Mouse (Mus musculus): ENCODE results near the gene Adamts4. TPM values are rescaled to one million over a fixed set of nuclear protein-coding genes. Genes with fewer than 3 reads are reported as not detected.
A peak's percentile ranks its signal among the peaks of the same experiment; 100 is the strongest.

Adamts4 gene
- polyA plus RNA-seq, 1 experiment: 6.7 TPM

DNA sequence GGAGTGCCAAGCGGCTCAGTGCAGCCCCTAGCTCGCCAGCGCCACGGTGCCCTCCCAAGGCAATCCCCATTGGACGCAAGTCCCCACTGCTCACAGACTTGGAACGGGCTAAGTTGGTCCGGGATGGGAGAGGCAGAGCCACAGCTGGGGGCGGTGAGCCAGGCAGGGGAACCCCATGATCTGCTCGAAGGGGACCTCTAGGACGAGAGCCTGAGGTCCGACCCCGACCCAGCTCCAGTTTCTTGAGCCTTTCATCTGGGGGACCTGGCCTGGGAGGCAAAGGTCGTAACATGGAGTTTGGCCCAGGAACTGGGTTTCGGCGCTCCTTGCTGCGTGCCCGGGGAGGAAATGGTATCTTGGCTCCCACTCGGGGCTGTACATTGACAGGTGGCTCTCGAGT, 36.3 kb downstream of the Adamts4 start:
- Histone ChIP-seq H3ac (ENCODE audit: control insufficient read depth, insufficient read length, low read depth) (no peak overlapping the region), H3K4me3 (ENCODE audit: insufficient read depth, poor library complexity, severe bottlenecking) (no peak overlapping the region), H3K36me3 (ENCODE audit: control insufficient read depth, insufficient read depth) (peaks cover 41% of the 10 kb centered on the region), H3K79me2 (ENCODE audit: control insufficient read depth, insufficient read depth) (peaks cover 31% of the 10 kb centered on the region), H3K79me3 (ENCODE audit: low read depth) (peaks cover 9% of the 10 kb centered on the region), H3K27me3 (ENCODE audit: control insufficient read depth, insufficient read depth, insufficient read length) (no peaks in the 10 kb centered on the region)
- TF ChIP-seq MYOG (IDR thresholded peaks at IDR 0.05; ENCODE audit: control insufficient read depth, extremely low read depth, insufficient read length): no peak
- no peak for TF ChIP-seq FOSL1 (IDR thresholded peaks at IDR 0.05; ENCODE audit: insufficient read depth, low read length, poor library complexity, severe bottlenecking)
- no peak for TF ChIP-seq MAX (IDR thresholded peaks at IDR 0.05)

DNA sequence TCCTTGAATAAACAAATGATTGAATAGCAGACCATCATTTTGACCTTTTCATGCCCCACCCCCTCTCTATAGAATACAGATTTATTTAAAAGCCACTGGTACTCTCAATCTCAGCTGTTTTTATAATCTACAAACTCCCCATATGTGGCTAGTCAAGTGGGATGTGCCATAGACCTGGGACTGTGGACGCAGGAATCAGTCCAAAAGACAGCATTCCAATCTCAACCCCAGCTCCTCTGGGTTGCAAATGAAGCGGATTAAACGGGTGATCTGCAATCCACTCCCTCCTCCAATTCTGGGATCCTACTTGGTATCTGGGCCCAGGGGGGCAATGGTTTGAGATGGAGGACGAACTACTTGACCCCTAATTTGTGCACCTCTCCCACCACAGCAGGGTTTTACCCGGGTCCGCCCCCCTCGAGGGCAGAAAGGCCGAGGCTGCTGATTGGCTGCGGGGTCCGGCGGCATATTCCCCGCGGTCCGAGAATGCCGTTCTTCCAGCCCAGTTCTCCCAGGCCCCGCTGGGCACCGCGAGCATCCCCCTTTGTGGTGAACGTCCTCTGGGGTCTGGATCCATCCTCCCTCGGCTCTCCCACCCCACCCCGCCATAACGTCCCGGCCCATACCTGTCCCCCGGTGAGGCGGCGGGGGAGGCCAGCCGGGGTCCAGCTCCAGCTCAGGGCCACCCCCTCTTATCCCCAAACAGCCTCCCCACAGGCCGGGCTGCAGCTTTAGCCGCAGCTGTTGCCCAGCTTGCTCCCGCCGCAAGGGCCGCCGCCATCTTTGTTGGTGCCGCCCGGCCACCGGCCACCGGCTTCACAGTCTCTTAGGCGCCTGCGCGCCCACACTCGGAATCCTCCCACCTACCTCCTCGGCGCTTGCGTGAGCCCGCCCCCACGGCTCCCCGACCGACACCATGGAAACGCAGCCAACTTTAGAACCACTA, 37.2 kb downstream of the Adamts4 start, which contains the start of gene Usp21:
Gene Usp21 (minus strand): TSS at position 856 of the 946 bp plus-strand sequence.
- H3K79me3 ChIP-seq (ENCODE audit: low read depth): peaks cover 13% of the 10 kb centered on the region
- no peak for TF ChIP-seq CTCF (IDR thresholded peaks at IDR 0.05; ENCODE audit: control insufficient read depth, insufficient read depth, insufficient read length)
- TF ChIP-seq MYOG (IDR thresholded peaks at IDR 0.05; ENCODE audit: control insufficient read depth, extremely low read depth, insufficient read length): no peak
- TF ChIP-seq CEBPB (IDR thresholded peaks at IDR 0.05; ENCODE audit: low read depth): no peak
- TF ChIP-seq USF1 (IDR thresholded peaks at IDR 0.05; ENCODE audit: low read depth): no peak
- no peak for TF ChIP-seq MAX (IDR thresholded peaks at IDR 0.05)
- no peak for TF ChIP-seq MYOD1 (IDR thresholded peaks at IDR 0.05; ENCODE audit: control insufficient read depth, insufficient read length, low read depth)
- no peak for TF ChIP-seq FOSL1 (IDR thresholded peaks at IDR 0.05; ENCODE audit: insufficient read depth, low read length, poor library complexity, severe bottlenecking)
- peak within 1 kb of the TSS; percentile 82 for H3ac ChIP-seq (ENCODE audit: control insufficient read depth, insufficient read length, low read depth)
- H3K79me2 ChIP-seq (ENCODE audit: control insufficient read depth, insufficient read depth): peaks cover 40% of the 10 kb centered on the region
- peaks cover 41% of the 10 kb centered on the region for H3K36me3 ChIP-seq (ENCODE audit: control insufficient read depth, insufficient read depth)
- peak within 1 kb of the TSS; percentile 73 for H3K4me3 ChIP-seq (ENCODE audit: insufficient read depth, poor library complexity, severe bottlenecking)
- no peaks in the 10 kb centered on the region for H3K27me3 ChIP-seq (ENCODE audit: control insufficient read depth, insufficient read depth, insufficient read length)

DNA sequence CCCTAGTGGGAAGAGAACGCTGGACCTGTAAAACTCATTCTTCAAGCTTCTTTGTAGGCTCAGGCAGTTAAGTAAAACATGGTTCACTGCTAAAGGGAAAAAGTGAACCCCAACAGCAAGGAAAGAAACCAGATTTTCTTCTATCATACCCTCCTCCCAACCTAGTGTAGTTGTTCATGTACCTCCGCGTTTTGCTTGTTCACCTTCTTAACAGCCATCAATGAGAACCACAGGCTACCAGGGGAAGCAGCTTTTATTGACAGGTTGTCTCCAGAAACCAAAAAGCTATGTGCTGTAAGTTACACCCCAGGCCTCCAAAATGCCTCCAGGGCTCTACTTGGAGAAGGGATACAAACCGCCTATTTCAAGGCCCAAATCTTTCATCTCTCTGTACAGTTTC, 38.1 kb downstream of the Adamts4 start:
- Histone ChIP-seq H3ac (ENCODE audit: control insufficient read depth, insufficient read length, low read depth) (no peak overlapping the region), H3K36me3 (ENCODE audit: control insufficient read depth, insufficient read depth) (peaks cover 34% of the 10 kb centered on the region), H3K4me3 (ENCODE audit: insufficient read depth, poor library complexity, severe bottlenecking) (no peak overlapping the region), H3K79me2 (ENCODE audit: control insufficient read depth, insufficient read depth) (peaks cover 49% of the 10 kb centered on the region), H3K27me3 (ENCODE audit: control insufficient read depth, insufficient read depth, insufficient read length) (no peaks in the 10 kb centered on the region), H3K79me3 (ENCODE audit: low read depth) (peaks cover 16% of the 10 kb centered on the region)
- TF ChIP-seq FOSL1 (IDR thresholded peaks at IDR 0.05; ENCODE audit: insufficient read depth, low read length, poor library complexity, severe bottlenecking) (no peak), USF1 (IDR thresholded peaks at IDR 0.05; ENCODE audit: low read depth) (no peak), CTCF (IDR thresholded peaks at IDR 0.05; ENCODE audit: control insufficient read depth, insufficient read depth, insufficient read length) (no peak), MYOG (IDR thresholded peaks at IDR 0.05; ENCODE audit: control insufficient read depth, extremely low read depth, insufficient read length) (no peak), MAX (IDR thresholded peaks at IDR 0.05) (no peak), MYOD1 (IDR thresholded peaks at IDR 0.05; ENCODE audit: control insufficient read depth, insufficient read length, low read depth) (no peak), CEBPB (IDR thresholded peaks at IDR 0.05; ENCODE audit: low read depth) (no peak)

DNA sequence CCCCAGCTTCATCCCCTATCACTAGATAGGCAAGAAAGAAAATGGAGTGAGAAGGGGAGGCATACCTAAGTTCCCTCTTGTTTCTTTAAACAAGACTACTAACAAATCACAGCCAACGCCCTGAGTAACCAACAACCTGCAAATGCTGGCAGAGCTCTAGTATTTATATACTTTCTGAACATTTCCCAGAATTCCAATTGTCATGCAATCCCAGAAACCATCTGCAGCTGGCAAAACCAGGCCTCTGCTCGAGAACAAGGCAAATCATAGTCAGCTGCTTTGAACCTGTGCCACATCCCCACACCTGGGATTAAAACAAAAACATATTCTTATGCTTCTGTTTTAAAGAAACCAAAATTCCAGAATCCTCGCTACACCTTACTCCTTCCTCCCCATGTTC, 43.1 kb downstream of the Adamts4 start:
- Histone ChIP-seq H3K36me3 (ENCODE audit: control insufficient read depth, insufficient read depth) (peaks cover 12% of the 10 kb centered on the region), H3K27me3 (ENCODE audit: control insufficient read depth, insufficient read depth, insufficient read length) (no peaks in the 10 kb centered on the region), H3ac (ENCODE audit: control insufficient read depth, insufficient read length, low read depth) (no peak overlapping the region), H3K4me3 (ENCODE audit: insufficient read depth, poor library complexity, severe bottlenecking) (no peak overlapping the region), H3K79me3 (ENCODE audit: low read depth) (peaks cover 11% of the 10 kb centered on the region), H3K79me2 (ENCODE audit: control insufficient read depth, insufficient read depth) (peaks cover 42% of the 10 kb centered on the region)
- no peak for TF ChIP-seq MYOD1 (IDR thresholded peaks at IDR 0.05; ENCODE audit: control insufficient read depth, insufficient read length, low read depth)
- TF ChIP-seq CTCF (IDR thresholded peaks at IDR 0.05; ENCODE audit: control insufficient read depth, insufficient read depth, insufficient read length): no peak
- no peak for TF ChIP-seq MYOG (IDR thresholded peaks at IDR 0.05; ENCODE audit: control insufficient read depth, extremely low read depth, insufficient read length)
- TF ChIP-seq MAX (IDR thresholded peaks at IDR 0.05): no peak
- TF ChIP-seq FOSL1 (IDR thresholded peaks at IDR 0.05; ENCODE audit: insufficient read depth, low read length, poor library complexity, severe bottlenecking): no peak
- TF ChIP-seq CEBPB (IDR thresholded peaks at IDR 0.05; ENCODE audit: low read depth): no peak
- no peak for TF ChIP-seq USF1 (IDR thresholded peaks at IDR 0.05; ENCODE audit: low read depth)

DNA sequence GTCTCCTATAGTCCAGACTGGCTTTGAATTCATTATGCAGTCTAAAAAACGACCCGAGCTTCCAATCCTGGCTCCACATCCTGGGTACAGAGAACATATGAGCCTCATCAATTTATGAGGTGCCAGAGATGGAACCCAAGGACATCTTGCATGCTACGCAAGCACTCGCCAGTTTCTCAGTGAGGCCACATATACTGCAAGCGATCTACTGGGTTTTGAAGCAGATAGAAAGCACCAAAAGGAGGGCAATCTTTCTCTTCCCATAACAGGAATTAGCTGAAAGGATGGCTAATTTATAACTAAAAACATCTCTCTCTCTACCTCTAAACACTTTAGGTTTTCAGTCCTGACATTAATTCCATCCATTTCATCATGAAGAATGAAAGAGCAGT, 43.7 kb downstream of the Adamts4 start:
- peaks cover 42% of the 10 kb centered on the region for H3K79me2 ChIP-seq (ENCODE audit: control insufficient read depth, insufficient read depth)
- H3K4me3 ChIP-seq (ENCODE audit: insufficient read depth, poor library complexity, severe bottlenecking): peak overlapping the region; percentile 80
- H3K36me3 ChIP-seq (ENCODE audit: control insufficient read depth, insufficient read depth): peaks cover 8% of the 10 kb centered on the region
- no peaks in the 10 kb centered on the region for H3K27me3 ChIP-seq (ENCODE audit: control insufficient read depth, insufficient read depth, insufficient read length)
- peaks cover 11% of the 10 kb centered on the region for H3K79me3 ChIP-seq (ENCODE audit: low read depth)
- TF ChIP-seq CEBPB (IDR thresholded peaks at IDR 0.05; ENCODE audit: low read depth) (no peak), MYOG (IDR thresholded peaks at IDR 0.05; ENCODE audit: control insufficient read depth, extremely low read depth, insufficient read length) (no peak), MAX (IDR thresholded peaks at IDR 0.05) (no peak), MYOD1 (IDR thresholded peaks at IDR 0.05; ENCODE audit: control insufficient read depth, insufficient read length, low read depth) (no peak), USF1 (IDR thresholded peaks at IDR 0.05; ENCODE audit: low read depth) (no peak), FOSL1 (IDR thresholded peaks at IDR 0.05; ENCODE audit: insufficient read depth, low read length, poor library complexity, severe bottlenecking) (no peak), CTCF (IDR thresholded peaks at IDR 0.05; ENCODE audit: control insufficient read depth, insufficient read depth, insufficient read length) (no peak)
- H3ac ChIP-seq (ENCODE audit: control insufficient read depth, insufficient read length, low read depth): peak overlapping the region; percentile 98

Measured in C2C12 (cell line).